Comparison of ENCODE assay signal across 10 mouse cellular contexts in genomic region chr13:58640330-58640729, GRCm38 (mm10). TPM values are rescaled to one million over a fixed set of nuclear protein-coding genes. Genes with fewer than 3 reads are reported as not detected.
A peak's percentile ranks its signal among the peaks of the same experiment; 100 is the strongest.
DNase-seq lines count a peak whose midpoint lies in the region; ATAC-seq and TF ChIP-seq lines count a peak whose summit lies in the region.
"Had no signal": no experiment of that assay in that cellular context is flagged by ENCODE, and none has a peak within 500 bp of the region (broad histone marks: within the 10 kb centered on the region; RNA-seq: fewer than 3 reads in every experiment).

No protein-coding gene starts in this region.

- H3K9ac ChIP-seq in midbrain, embryonic 15.5 days = no peak overlapping the region
- H3K9ac ChIP-seq: embryonic facial prominence, embryonic 12.5 days had no signal

- intact Hi-C loops in heart, postnatal 36 days (cut with DNase I) = loop anchor here (5.0 kb wide), 1 partner anchor 167 kb away; the partner anchor contains the start of gene Ntrk2

- 14% methylated on average over 6 of the region's 6 CpGs for WGBS in midbrain, embryonic 15.5 days

- peak; percentile 7 to 34 for DNase-seq in heart, postnatal 36 days
- DNase-seq in heart, adult 11 months = no peak
- DNase-seq in brain, embryonic 14.5 days (ENCODE audit: low read depth) = peak; percentile 74
- peak; percentile 66 for DNase-seq in forelimb bud, embryonic 11.5 days (ENCODE audit: low read depth, low spot score)
- DNase-seq in left cerebral cortex, adult 11 months (ENCODE audit: low spot score) = peak; percentile 32
- DNase-seq in urinary bladder, postnatal 25 days (ENCODE audit: low spot score) = peak; percentile 33

- H3K4me3 ChIP-seq in E14TG2a.4 (replicated peaks; ENCODE audit: low read length) = no peak overlapping the region
- H3K4me3 ChIP-seq in midbrain, embryonic 15.5 days = no peak overlapping the region
- H3K4me3 ChIP-seq: embryonic facial prominence, embryonic 12.5 days had no signal

- H3K27me3 ChIP-seq in E14TG2a.4 (ENCODE audit: insufficient read depth, low read length) = peaks cover 9% of the 10 kb centered on the region
- 0 out of 2 replicates have a peak, but pooled peaks cover 2% of the 10 kb centered on the region for H3K27me3 ChIP-seq in midbrain, embryonic 15.5 days (replicated peaks)
- H3K27me3 ChIP-seq: embryonic facial prominence, embryonic 12.5 days had no signal

- peak; percentile 47; the same call in 1 of the 2 replicates for ATAC-seq in midbrain, embryonic 15.5 days (replicated peaks)

- peak; percentile 81 for TF ChIP-seq CTCF in E14TG2a.4 (conservative IDR thresholded peaks at IDR 0.05; ENCODE audit: low read length)
- peak; percentile 86 for TF ChIP-seq CTCF in brain, embryonic 14.5 days (IDR thresholded peaks at IDR 0.05; ENCODE audit: borderline replicate concordance, extremely low read depth, insufficient read depth, insufficient read length)

- 0 out of 2 replicates have a peak, but pooled peaks cover 6% of the 10 kb centered on the region for H3K4me1 ChIP-seq in E14TG2a.4 (replicated peaks; ENCODE audit: low read depth, low read length)
- H3K4me1 ChIP-seq in midbrain, embryonic 15.5 days = no peaks in the 10 kb centered on the region
- H3K4me1 ChIP-seq: embryonic facial prominence, embryonic 12.5 days had no signal

- no peak overlapping the region for H3K4me2 ChIP-seq in midbrain, embryonic 15.5 days
- H3K4me2 ChIP-seq: embryonic facial prominence, embryonic 12.5 days had no signal

- H3K9me3 ChIP-seq in E14TG2a.4 (ENCODE audit: low read length) = no peaks in the 10 kb centered on the region
- no peaks in the 10 kb centered on the region for H3K9me3 ChIP-seq in midbrain, embryonic 15.5 days
- H3K9me3 ChIP-seq: embryonic facial prominence, embryonic 12.5 days had no signal

- no peak for TF ChIP-seq POLR2A in brain, embryonic 14.5 days (IDR thresholded peaks at IDR 0.05; ENCODE audit: borderline replicate concordance, extremely low read depth, insufficient read depth, insufficient read length, poor library complexity, severe bottlenecking)

- no peak overlapping the region for H3K27ac ChIP-seq in midbrain, embryonic 15.5 days
- H3K27ac ChIP-seq: embryonic facial prominence, embryonic 12.5 days; macrophage had no signal

- H3K36me3 ChIP-seq in E14TG2a.4 (ENCODE audit: insufficient read depth, low read length) = no peaks in the 10 kb centered on the region
- H3K36me3 ChIP-seq in midbrain, embryonic 15.5 days (replicated peaks) = no peaks in the 10 kb centered on the region
- H3K36me3 ChIP-seq: embryonic facial prominence, embryonic 12.5 days had no signal

RNA-seq across cellular contexts. Expression of gene Slc28a3, which starts 29.7 kb away (rescaled TPM):
- not detected for total RNA-seq in heart, postnatal 36 days (2021)
- polyA plus RNA-seq in brain, embryonic 14.5 days (2012; rRNA removed) = 0.03 and 0.15 TPM in 2 replicates
- 0.04 and 0.05 TPM in 2 replicates for polyA plus RNA-seq in midbrain, embryonic 15.5 days (2015; fragmentation: Nextera tagmentation; extraction: Ambion mirVana)
- polyA plus RNA-seq: macrophage had no signal
